Mouse (Mus musculus) neural tube, embryonic 12.5 days (tissue): ENCODE data around the gene Zdhhc21. TPM values are rescaled to one million over a fixed set of nuclear protein-coding genes. Genes with fewer than 3 reads are reported as not detected.

Experiments used
- ATAC-seq: fragments of 200-750 bp; cut with Nextera tagmentation; 2 replicates; pipeline ENCODE4 v1.8.0; 2017; ENCODE audit warnings: low read depth, mild to moderate bottlenecking, moderate TSS enrichment, moderate library complexity; ENCODE audit not compliant: low FRiP score
- H3K27ac ChIP-seq: fragments of 300-500 bp; sonication (generic); 2 replicates; pipeline ENCODE4 v1.5.1; 2016
- H3K27me3 ChIP-seq: fragments of 300-500 bp; sonication (generic); replicated peaks from 2 replicates; pipeline ENCODE4 v1.6.1; 2016; ENCODE audit warnings: mild to moderate bottlenecking
- H3K36me3 ChIP-seq: fragments of 300-500 bp; sonication (generic); 2 replicates; pipeline ENCODE4 v1.6.1; 2016; ENCODE audit warnings: mild to moderate bottlenecking
- H3K4me1 ChIP-seq: fragments of 300-500 bp; sonication (generic); 2 replicates; pipeline ENCODE4 v1.6.1; 2016
- H3K4me2 ChIP-seq: fragments of 300-500 bp; sonication (generic); replicated peaks from 2 replicates; pipeline ENCODE4 v1.6.1; 2016; ENCODE audit warnings: mild to moderate bottlenecking
- H3K4me3 ChIP-seq: fragments of 300-500 bp; sonication (generic); 2 replicates; pipeline ENCODE4 v1.5.1; 2016
- H3K9ac ChIP-seq: fragments of 300-500 bp; sonication (generic); 2 replicates; pipeline ENCODE4 v1.6.1; 2016; ENCODE audit warnings: mild to moderate bottlenecking
- H3K9me3 ChIP-seq: fragments of 300-500 bp; sonication (generic); 2 replicates; pipeline ENCODE4 v1.6.1; 2016; ENCODE audit warnings: mild to moderate bottlenecking
- WGBS: fragments of 180-500 bp; shearing (Covaris S2); methylation state at CpG from one replicate; pipeline ENCODE4 v1.1.7; 2016; 5-methylcytosine and 5-hydroxymethylcytosine counted together
- polyA plus RNA-seq: library from polyadenylated mRNA; unstranded; fragments of >200 nt; fragmentation: Nextera tagmentation; extraction: Ambion mirVana; gene quantifications from 2 replicates; pipeline ENCODE4 v1.2.1, GENCODE M21; 2016

Gene Zdhhc21
- 14.4 and 17.2 TPM in 2 replicates for polyA plus RNA-seq

- H3K36me3 ChIP-seq = no peaks in the 10 kb centered on the region
- peak; percentile 92 for ATAC-seq
- peaks cover 6% of the 10 kb centered on the region; the same call in 1 of the 2 replicates for H3K4me1 ChIP-seq
- H3K4me3 ChIP-seq = peak within 1 kb of the TSS; percentile 74
- peak within 1 kb of the TSS; percentile 81 for H3K4me2 ChIP-seq
- H3K9ac ChIP-seq = peak within 1 kb of the TSS; percentile 91
- peak within 1 kb of the TSS; percentile 77 for H3K27ac ChIP-seq
- under 1% methylated on average over 79 of the region's 82 CpGs for WGBS
- H3K9me3 ChIP-seq = no peaks in the 10 kb centered on the region
- H3K27me3 ChIP-seq = no peaks in the 10 kb centered on the region
These were observed at the start of gene Zdhhc21 for GRCm38 (mm10) chr4:82859131-82860125. Gene Zdhhc21 (minus strand): TSS chr4:82859958.

GRCm38 (mm10) chr4:82895227-82895626 lies 35.5 kb upstream of the Zdhhc21 start:
- 82% methylated on average over 10 of the region's 10 CpGs for WGBS
- Histone ChIP-seq H3K9me3 (no peaks in the 10 kb centered on the region), H3K4me2 (no peak overlapping the region), H3K4me3 (no peak overlapping the region), H3K36me3 (no peaks in the 10 kb centered on the region), H3K27ac (no peak overlapping the region), H3K27me3 (no peaks in the 10 kb centered on the region), H3K4me1 (no peaks in the 10 kb centered on the region), H3K9ac (no peak overlapping the region)
- ATAC-seq = no peak

GRCm38 (mm10) chr4:82892247-82892646 lies 32.5 kb upstream of the Zdhhc21 start:
- WGBS = 83% methylated on average over 5 of the region's 5 CpGs
- Histone ChIP-seq H3K9me3 (no peaks in the 10 kb centered on the region), H3K27me3 (no peaks in the 10 kb centered on the region), H3K4me3 (no peak overlapping the region), H3K9ac (no peak overlapping the region), H3K4me1 (no peaks in the 10 kb centered on the region), H3K36me3 (no peaks in the 10 kb centered on the region), H3K27ac (no peak overlapping the region), H3K4me2 (no peak overlapping the region)
- ATAC-seq = no peak

GRCm38 (mm10) chr4:82891566-82891965 lies 31.8 kb upstream of the Zdhhc21 start:
- Histone ChIP-seq H3K4me1 (no peaks in the 10 kb centered on the region), H3K27me3 (no peaks in the 10 kb centered on the region), H3K4me3 (no peak overlapping the region), H3K9me3 (no peaks in the 10 kb centered on the region), H3K27ac (no peak overlapping the region), H3K36me3 (no peaks in the 10 kb centered on the region), H3K9ac (no peak overlapping the region), H3K4me2 (no peak overlapping the region)
- 84% methylated on average over 2 of the region's 2 CpGs for WGBS
- no peak for ATAC-seq

GRCm38 (mm10) chr4:82891049-82891448 lies 31.3 kb upstream of the Zdhhc21 start:
- Histone ChIP-seq H3K4me1 (no peaks in the 10 kb centered on the region), H3K9me3 (no peaks in the 10 kb centered on the region), H3K27ac (no peak overlapping the region), H3K4me2 (no peak overlapping the region), H3K9ac (no peak overlapping the region), H3K36me3 (no peaks in the 10 kb centered on the region), H3K27me3 (no peaks in the 10 kb centered on the region), H3K4me3 (no peak overlapping the region)
- WGBS = 72% methylated on average over 7 of the region's 7 CpGs
- ATAC-seq = no peak

- no peak overlapping the region for H3K4me3 ChIP-seq
- no peaks in the 10 kb centered on the region for H3K4me1 ChIP-seq
- no peak overlapping the region for H3K27ac ChIP-seq
- H3K36me3 ChIP-seq = no peaks in the 10 kb centered on the region
- H3K4me2 ChIP-seq = no peak overlapping the region
- 86% methylated on average over 4 of the region's 4 CpGs for WGBS
- H3K27me3 ChIP-seq = no peaks in the 10 kb centered on the region
- H3K9me3 ChIP-seq = no peaks in the 10 kb centered on the region
- no peak for ATAC-seq
- H3K9ac ChIP-seq = no peak overlapping the region
These were observed 30.8 kb upstream of the Zdhhc21 start for GRCm38 (mm10) chr4:82890585-82890984.

GRCm38 (mm10) chr4:82886148-82886547 lies 26.4 kb upstream of the Zdhhc21 start:
- WGBS = 58% methylated on average over 2 of the region's 2 CpGs
- no peak for ATAC-seq
- Histone ChIP-seq H3K9ac (no peak overlapping the region), H3K4me3 (no peak overlapping the region), H3K27ac (no peak overlapping the region), H3K9me3 (no peaks in the 10 kb centered on the region), H3K4me1 (peaks cover 4% of the 10 kb centered on the region; the same call in 1 of the 2 replicates), H3K27me3 (no peaks in the 10 kb centered on the region), H3K36me3 (no peaks in the 10 kb centered on the region), H3K4me2 (no peak overlapping the region)

- ATAC-seq = no peak
- Histone ChIP-seq H3K27ac (no peak overlapping the region), H3K27me3 (no peaks in the 10 kb centered on the region), H3K9ac (no peak overlapping the region), H3K9me3 (no peaks in the 10 kb centered on the region), H3K36me3 (no peaks in the 10 kb centered on the region), H3K4me2 (no peak overlapping the region), H3K4me3 (no peak overlapping the region), H3K4me1 (peaks cover 4% of the 10 kb centered on the region; the same call in 1 of the 2 replicates)
- 22% methylated on average over 1 of the region's 1 CpGs for WGBS
These were observed 25.8 kb upstream of the Zdhhc21 start for GRCm38 (mm10) chr4:82885535-82885913.

GRCm38 (mm10) chr4:82884636-82885534 lies 25.1 kb upstream of the Zdhhc21 start, which contains the start of gene Cer1:
Gene Cer1 (minus strand): TSS chr4:82885148.
- Histone ChIP-seq H3K4me3 (no peak within 1 kb of the TSS), H3K27ac (no peak within 1 kb of the TSS), H3K27me3 (no peaks in the 10 kb centered on the region), H3K9ac (no peak within 1 kb of the TSS), H3K4me1 (peaks cover 4% of the 10 kb centered on the region; the same call in 1 of the 2 replicates), H3K36me3 (no peaks in the 10 kb centered on the region), H3K9me3 (no peaks in the 10 kb centered on the region), H3K4me2 (no peak within 1 kb of the TSS)
- ATAC-seq = no peak
- 66% methylated on average over 18 of the region's 19 CpGs for WGBS

- ATAC-seq = no peak
- Histone ChIP-seq H3K27ac (no peak overlapping the region), H3K4me1 (peaks cover 4% of the 10 kb centered on the region; the same call in 1 of the 2 replicates), H3K4me3 (no peak overlapping the region), H3K36me3 (no peaks in the 10 kb centered on the region), H3K4me2 (no peak overlapping the region), H3K9me3 (no peaks in the 10 kb centered on the region), H3K27me3 (no peaks in the 10 kb centered on the region), H3K9ac (no peak overlapping the region)
- 81% methylated on average over 9 of the region's 9 CpGs for WGBS
These were observed 22.7 kb upstream of the Zdhhc21 start for GRCm38 (mm10) chr4:82882500-82882899.

- WGBS = 81% methylated on average over 3 of the region's 3 CpGs
- Histone ChIP-seq H3K27ac (no peak overlapping the region), H3K9ac (no peak overlapping the region), H3K4me2 (no peak overlapping the region), H3K4me3 (no peak overlapping the region), H3K9me3 (no peaks in the 10 kb centered on the region), H3K36me3 (no peaks in the 10 kb centered on the region), H3K4me1 (peaks cover 4% of the 10 kb centered on the region; the same call in 1 of the 2 replicates), H3K27me3 (no peaks in the 10 kb centered on the region)
- no peak for ATAC-seq
These were observed 21.6 kb upstream of the Zdhhc21 start for GRCm38 (mm10) chr4:82881366-82881765.

- no peaks in the 10 kb centered on the region for H3K27me3 ChIP-seq
- H3K4me3 ChIP-seq = no peak overlapping the region
- ATAC-seq = no peak
- H3K4me1 ChIP-seq = peaks cover 4% of the 10 kb centered on the region; the same call in 1 of the 2 replicates
- H3K36me3 ChIP-seq = no peaks in the 10 kb centered on the region
- H3K9me3 ChIP-seq = no peaks in the 10 kb centered on the region
- H3K9ac ChIP-seq = no peak overlapping the region
- 88% methylated on average over 2 of the region's 2 CpGs for WGBS
- H3K27ac ChIP-seq = no peak overlapping the region
- H3K4me2 ChIP-seq = no peak overlapping the region
These were observed 20.5 kb upstream of the Zdhhc21 start for GRCm38 (mm10) chr4:82880243-82880642.
